Mouse (Mus musculus): ENCODE data around the gene Cdkal1.

GRCm38 (mm10) chr13:29615987-29616386, 239.5 kb downstream of the Cdkal1 start:
- TF ChIP-seq CTCF (IDR thresholded peaks at IDR 0.05; ENCODE audit: borderline replicate concordance, control insufficient read depth, extremely low read depth, insufficient read depth, low read length, poor library complexity) (no peak), POLR2A (IDR thresholded peaks at IDR 0.05; ENCODE audit: control insufficient read depth, extremely low read depth, insufficient read depth, low read length, poor library complexity) (no peak)

Measured in thymus, adult 2 months (tissue).